Mouse (Mus musculus) liver, embryonic 12.5 days (tissue): ENCODE results near the gene Htr3b. TPM values are rescaled to one million over a fixed set of nuclear protein-coding genes. Genes with fewer than 3 reads are reported as not detected.

Experiments used
- ATAC-seq: fragments of 200-750 bp; cut with Nextera tagmentation; 2 replicates; pipeline ENCODE4 v1.8.0; 2017; ENCODE audit warnings: moderate number of reproducible peaks, mild to moderate bottlenecking, moderate library complexity
- H3K27ac ChIP-seq: fragments of 300-500 bp; sonication (generic); 2 replicates; pipeline ENCODE4 v1.5.1; 2016; ENCODE audit warnings: mild to moderate bottlenecking
- H3K27me3 ChIP-seq: fragments of 300-500 bp; sonication (generic); replicated peaks from 2 replicates; pipeline ENCODE4 v1.6.1; 2016; ENCODE audit warnings: mild to moderate bottlenecking, moderate library complexity
- H3K36me3 ChIP-seq: fragments of 300-500 bp; sonication (generic); 2 replicates; pipeline ENCODE4 v1.6.1; 2016; ENCODE audit warnings: mild to moderate bottlenecking, moderate library complexity
- H3K4me1 ChIP-seq: fragments of 300-500 bp; sonication (generic); 2 replicates; pipeline ENCODE4 v1.6.1; 2016
- H3K4me2 ChIP-seq: fragments of 300-500 bp; sonication (generic); 2 replicates; pipeline ENCODE4 v1.6.1; 2016; ENCODE audit warnings: mild to moderate bottlenecking, moderate library complexity
- H3K4me3 ChIP-seq: fragments of 300-500 bp; sonication (generic); 2 replicates; pipeline ENCODE4 v1.5.1; 2016; ENCODE audit warnings: mild to moderate bottlenecking, moderate library complexity
- H3K9ac ChIP-seq: fragments of 300-500 bp; sonication (generic); 2 replicates; pipeline ENCODE4 v1.6.1; 2016; ENCODE audit warnings: mild to moderate bottlenecking, moderate library complexity
- H3K9me3 ChIP-seq: fragments of 300-500 bp; sonication (generic); replicated peaks from 2 replicates; pipeline ENCODE4 v1.6.1; 2016; ENCODE audit warnings: mild to moderate bottlenecking, moderate library complexity
- WGBS: fragments of 180-500 bp; shearing (Covaris S2); methylation state at CpG from one replicate; pipeline ENCODE4 v1.1.7; 2016; ENCODE audit not compliant: insufficient replicate concordance; 5-methylcytosine and 5-hydroxymethylcytosine counted together
- polyA plus RNA-seq: library from polyadenylated mRNA; unstranded; fragments of >200 nt; fragmentation: Nextera tagmentation; extraction: Ambion mirVana; gene quantifications from 2 replicates; pipeline ENCODE4 v1.2.1, GENCODE M21; 2016

The Htr3b gene
- polyA plus RNA-seq, 1 experiment from 2014 or later = not detected

GRCm38 (mm10) chr9:48910885-48911537, 53.8 kb downstream of the Htr3b start, which contains the start of gene Htr3a:
TSS of gene Htr3a (minus strand) at chr9:48911099.
- peaks cover 23% of the 10 kb centered on the region for H3K27me3 ChIP-seq
- H3K9me3 ChIP-seq = no peaks in the 10 kb centered on the region
- H3K4me1 ChIP-seq = no peaks in the 10 kb centered on the region
- no peak within 1 kb of the TSS for H3K4me3 ChIP-seq
- ATAC-seq = no peak
- no peak within 1 kb of the TSS for H3K27ac ChIP-seq
- no peaks in the 10 kb centered on the region for H3K36me3 ChIP-seq
- 13% methylated on average over 9 of the region's 9 CpGs for WGBS
- no peak within 1 kb of the TSS for H3K9ac ChIP-seq
- H3K4me2 ChIP-seq = no peak within 1 kb of the TSS

GRCm38 (mm10) chr9:48904421-48904820, 60.4 kb downstream of the Htr3b start:
- no peaks in the 10 kb centered on the region for H3K36me3 ChIP-seq
- no peak overlapping the region for H3K27ac ChIP-seq
- WGBS = 61% methylated on average over 5 of the region's 5 CpGs
- no peak overlapping the region for H3K4me3 ChIP-seq
- no peaks in the 10 kb centered on the region for H3K4me1 ChIP-seq
- H3K9ac ChIP-seq = no peak overlapping the region
- ATAC-seq = no peak
- peaks cover 3% of the 10 kb centered on the region; the same call in 1 of the 2 replicates for H3K27me3 ChIP-seq
- H3K4me2 ChIP-seq = no peak overlapping the region
- H3K9me3 ChIP-seq = no peaks in the 10 kb centered on the region

GRCm38 (mm10) chr9:48903766-48904165, 61.0 kb downstream of the Htr3b start:
- no peak overlapping the region for H3K9ac ChIP-seq
- H3K27ac ChIP-seq = no peak overlapping the region
- 59% methylated on average over 2 of the region's 2 CpGs for WGBS
- no peaks in the 10 kb centered on the region for H3K27me3 ChIP-seq
- no peak for ATAC-seq
- no peak overlapping the region for H3K4me2 ChIP-seq
- no peak overlapping the region for H3K4me3 ChIP-seq
- no peaks in the 10 kb centered on the region for H3K36me3 ChIP-seq
- no peaks in the 10 kb centered on the region for H3K9me3 ChIP-seq
- no peaks in the 10 kb centered on the region for H3K4me1 ChIP-seq

DNA sequence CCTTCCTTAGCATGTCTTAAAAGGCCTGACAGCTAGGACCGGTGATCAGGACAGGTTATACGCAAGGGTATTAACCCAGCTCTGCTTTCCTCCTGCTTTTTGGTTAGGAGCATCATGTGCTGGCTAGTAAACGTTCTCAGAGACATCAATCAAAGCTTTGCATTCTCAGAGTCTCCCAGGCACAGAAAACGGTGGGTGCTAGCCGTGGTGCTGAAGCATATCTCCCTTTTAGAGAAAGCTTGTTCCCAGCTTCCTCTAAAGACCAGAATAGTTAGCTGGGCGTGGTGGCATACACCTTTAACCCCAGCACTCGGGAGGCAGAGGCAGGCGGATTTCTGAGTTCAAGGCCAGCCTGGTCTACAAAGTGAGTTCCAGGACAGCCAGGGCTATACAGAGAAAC, 66.2 kb downstream of the Htr3b start:
- no peak overlapping the region for H3K4me3 ChIP-seq
- H3K4me1 ChIP-seq = no peaks in the 10 kb centered on the region
- no peak overlapping the region for H3K27ac ChIP-seq
- no peak overlapping the region for H3K9ac ChIP-seq
- no peaks in the 10 kb centered on the region for H3K9me3 ChIP-seq
- ATAC-seq = no peak
- H3K4me2 ChIP-seq = no peak overlapping the region
- no peaks in the 10 kb centered on the region for H3K36me3 ChIP-seq
- WGBS = 17% methylated on average over 8 of the region's 8 CpGs
- peaks cover 23% of the 10 kb centered on the region for H3K27me3 ChIP-seq

GRCm38 (mm10) chr9:48895819-48896536, 68.8 kb downstream of the Htr3b start:
- Histone ChIP-seq H3K9ac (no peak overlapping the region), H3K9me3 (no peaks in the 10 kb centered on the region), H3K4me3 (no peak overlapping the region), H3K27ac (no peak overlapping the region), H3K4me1 (no peaks in the 10 kb centered on the region), H3K36me3 (no peaks in the 10 kb centered on the region), H3K4me2 (no peak overlapping the region), H3K27me3 (peaks cover 35% of the 10 kb centered on the region)
- WGBS = 44% methylated on average over 18 of the region's 18 CpGs
- ATAC-seq = no peak

- no peak for ATAC-seq
- Histone ChIP-seq H3K27ac (no peak overlapping the region), H3K9ac (no peak overlapping the region), H3K4me1 (no peaks in the 10 kb centered on the region), H3K4me2 (no peak overlapping the region), H3K27me3 (peaks cover 35% of the 10 kb centered on the region), H3K4me3 (no peak overlapping the region), H3K9me3 (no peaks in the 10 kb centered on the region), H3K36me3 (no peaks in the 10 kb centered on the region)
- 62% methylated on average over 6 of the region's 6 CpGs for WGBS
Observed at GRCm38 (mm10) chr9:48894755-48895154, 70.0 kb downstream of the Htr3b start.

- Histone ChIP-seq H3K4me3 (no peak overlapping the region), H3K27me3 (peaks cover 35% of the 10 kb centered on the region), H3K9me3 (no peaks in the 10 kb centered on the region), H3K4me1 (no peaks in the 10 kb centered on the region), H3K36me3 (no peaks in the 10 kb centered on the region), H3K27ac (no peak overlapping the region), H3K9ac (no peak overlapping the region), H3K4me2 (no peak overlapping the region)
- no peak for ATAC-seq
- WGBS = 19% methylated on average over 3 of the region's 3 CpGs
Observed at GRCm38 (mm10) chr9:48893986-48894385, 70.8 kb downstream of the Htr3b start.

DNA sequence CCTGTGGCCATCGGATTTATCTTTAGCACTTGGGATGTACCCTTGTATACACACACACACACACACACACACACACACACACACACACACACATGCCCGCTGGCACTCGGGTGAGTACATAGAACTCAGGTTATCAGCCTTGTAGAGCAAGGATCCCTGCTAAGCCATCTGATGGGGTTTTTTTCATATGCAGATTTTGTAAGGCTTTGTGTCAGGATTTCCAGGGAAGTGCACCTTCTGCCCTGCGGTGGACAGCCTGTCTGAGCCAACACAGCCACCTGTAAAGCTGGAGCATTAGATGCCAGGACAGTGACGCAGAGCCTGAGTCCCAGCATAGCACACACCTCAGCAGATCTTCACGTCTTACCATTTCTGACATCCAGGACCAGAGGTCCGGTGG, 75.7 kb downstream of the Htr3b start:
- H3K27ac ChIP-seq = no peak overlapping the region
- no peak overlapping the region for H3K9ac ChIP-seq
- no peak for ATAC-seq
- no peaks in the 10 kb centered on the region for H3K9me3 ChIP-seq
- H3K4me1 ChIP-seq = no peaks in the 10 kb centered on the region
- H3K4me2 ChIP-seq = no peak overlapping the region
- H3K36me3 ChIP-seq = no peaks in the 10 kb centered on the region
- WGBS = 70% methylated on average over 7 of the region's 7 CpGs
- peaks cover 15% of the 10 kb centered on the region; the same call in 1 of the 2 replicates for H3K27me3 ChIP-seq
- H3K4me3 ChIP-seq = no peak overlapping the region

Other genes starting within 250 kb of the Htr3b start
- 1.5 and 1.6 TPM in 2 replicates for gene Zbtb16, start 128.8 kb downstream of the Htr3b start, polyA plus RNA-seq
- not detected in 2 replicates for gene Htr3a, start 53.9 kb downstream of the Htr3b start, polyA plus RNA-seq
- gene Usp28, start 20.4 kb upstream of the Htr3b start, polyA plus RNA-seq = 8.7 and 10.8 TPM in 2 replicates
- gene Zw10, start 90.6 kb upstream of the Htr3b start, polyA plus RNA-seq = 32.7 and 32.8 TPM in 2 replicates
- gene Tmprss5, start 116.3 kb upstream of the Htr3b start, polyA plus RNA-seq = not detected in 2 replicates